Mouse (Mus musculus) megakaryocyte, embryonic 14.5 days (primary cell): ENCODE results near the gene Pcsk6. TPM values are rescaled to one million over a fixed set of nuclear protein-coding genes. Genes with fewer than 3 reads are reported as not detected.

Experiments used
- H3K27me3 ChIP-seq: replicated peaks from 2 replicates; pipeline ENCODE3; 2012; ENCODE audit warnings: inconsistent platforms
- H3K36me3 ChIP-seq: replicated peaks from 2 replicates; pipeline ENCODE3; 2012; ENCODE audit warnings: low read length, inconsistent platforms, mixed read lengths
- H3K4me1 ChIP-seq: 2 replicates; pipeline ENCODE4 v1.6.1; 2012; ENCODE audit warnings: inconsistent platforms
- H3K4me3 ChIP-seq: replicated peaks from 2 replicates; pipeline ENCODE3; 2012; ENCODE audit warnings: moderate library complexity, mild to moderate bottlenecking, inconsistent platforms
- H3K9me3 ChIP-seq: 2 replicates; pipeline ENCODE4 v1.6.1; 2012; ENCODE audit warnings: inconsistent platforms
- FLI1 ChIP-seq: IDR thresholded peaks from 2 replicates; pipeline ENCODE4 v1.6.1; 2012; ENCODE audit warnings: low read length, inconsistent platforms, mixed read lengths
- GATA1 ChIP-seq: IDR thresholded peaks from 3 replicates; pipeline ENCODE4 v1.6.1; 2012; ENCODE audit warnings: mixed read lengths, low read length, inconsistent platforms, borderline replicate concordance
- polyA plus RNA-seq: library from polyadenylated mRNA; stranded (reverse); fragments of >175 nt; gene quantifications from 2 replicates; pipeline ENCODE4 v1.2.3, GENCODE M21; 2012; ENCODE audit warnings: low replicate concordance; ENCODE audit not compliant: insufficient read depth

Gene Pcsk6
- polyA plus RNA-seq, 1 experiment: not detected

DNA sequence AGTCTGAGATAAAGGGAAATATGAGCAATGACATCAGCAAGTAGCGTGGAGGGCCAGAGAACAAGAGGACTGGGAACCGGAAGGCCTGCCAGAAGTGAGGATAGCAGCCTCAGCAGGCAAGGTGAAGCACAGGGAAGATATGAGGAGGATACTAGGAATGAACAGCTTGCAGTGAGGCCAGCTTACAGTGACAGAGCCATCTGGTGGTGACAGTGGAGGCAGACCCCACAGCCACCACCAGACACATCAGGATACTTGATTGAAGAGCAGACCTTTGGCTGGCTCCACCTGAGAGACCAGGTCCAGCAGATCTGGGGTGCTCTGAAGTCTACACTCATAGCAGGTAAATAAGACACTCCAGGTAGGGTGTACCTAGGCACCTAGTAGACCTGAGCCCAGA is 166.2 kb downstream of the Pcsk6 start:
- H3K9me3 ChIP-seq: peaks cover 9% of the 10 kb centered on the region
- no peak overlapping the region for H3K4me3 ChIP-seq
- H3K27me3 ChIP-seq: peaks cover 18% of the 10 kb centered on the region
- no peaks in the 10 kb centered on the region for H3K4me1 ChIP-seq
- no peak for TF ChIP-seq GATA1
- TF ChIP-seq FLI1: no peak
- no peaks in the 10 kb centered on the region for H3K36me3 ChIP-seq

DNA sequence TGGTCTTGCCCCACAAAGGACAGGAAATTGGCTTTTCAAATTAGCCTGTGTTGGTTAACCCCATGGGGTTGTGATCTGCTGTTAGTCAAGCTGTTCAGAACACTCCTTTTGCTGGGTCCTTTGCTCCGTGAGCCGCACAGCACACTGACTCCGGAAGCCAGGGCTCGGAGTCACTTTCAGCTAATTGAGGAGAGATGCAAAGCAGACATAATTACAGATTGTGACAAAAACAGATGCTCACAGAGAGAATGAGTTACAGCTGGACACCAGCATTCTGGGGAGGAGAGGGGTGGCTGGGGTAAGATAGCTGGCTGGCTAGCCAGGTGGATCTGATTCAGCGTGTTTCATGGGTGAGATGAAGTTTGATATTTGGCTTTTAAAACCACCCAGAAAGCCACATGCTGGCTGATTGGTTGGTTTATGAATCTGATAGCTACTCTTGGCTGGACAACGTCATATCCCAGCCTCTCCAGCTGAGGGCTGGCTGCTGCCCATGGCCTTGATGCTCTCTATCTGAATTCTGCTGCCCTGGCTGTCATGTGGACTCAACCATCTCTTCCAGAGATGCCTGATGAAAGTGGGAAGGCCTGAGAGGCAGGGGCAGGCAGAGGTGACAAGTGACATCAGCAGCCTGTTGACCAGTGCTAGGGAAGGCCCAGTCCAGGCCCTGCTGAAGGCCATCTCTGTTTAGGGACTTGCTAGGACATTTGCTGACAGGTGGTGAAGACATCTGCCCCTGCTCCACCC is 167.4 kb downstream of the Pcsk6 start:
- Histone ChIP-seq H3K36me3 (no peaks in the 10 kb centered on the region), H3K4me1 (no peaks in the 10 kb centered on the region), H3K4me3 (peak overlapping the region; percentile 0), H3K27me3 (peaks cover 26% of the 10 kb centered on the region), H3K9me3 (peaks cover 9% of the 10 kb centered on the region)
- TF ChIP-seq FLI1 (no peak), GATA1 (no peak)

- TF ChIP-seq FLI1: no peak
- no peak for TF ChIP-seq GATA1
- Histone ChIP-seq H3K4me1 (no peaks in the 10 kb centered on the region), H3K4me3 (no peak overlapping the region), H3K9me3 (no peaks in the 10 kb centered on the region), H3K27me3 (peaks cover 64% of the 10 kb centered on the region), H3K36me3 (no peaks in the 10 kb centered on the region)
These were observed 175.3 kb downstream of the Pcsk6 start for GRCm38 (mm10) chr7:66036809-66037208.

DNA sequence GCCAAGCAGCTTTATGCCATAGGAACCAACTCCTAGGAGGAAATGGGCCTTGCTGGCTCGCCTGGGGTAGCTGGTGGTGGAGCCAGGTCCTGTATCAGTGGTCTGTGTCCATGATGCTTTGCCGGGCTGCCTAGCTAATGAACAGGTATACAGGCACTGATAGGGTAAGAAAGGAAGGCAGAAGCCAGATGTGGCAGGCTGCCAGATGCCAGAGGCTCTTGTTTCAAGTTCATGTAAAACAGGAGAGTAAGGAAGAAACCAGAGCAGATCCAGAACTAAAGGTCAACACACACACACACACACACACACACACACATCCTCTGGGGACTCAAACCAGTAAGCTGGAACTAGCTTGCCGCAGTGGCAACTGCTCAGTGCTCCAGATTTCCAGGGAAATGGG is 176.7 kb downstream of the Pcsk6 start:
- peaks cover 69% of the 10 kb centered on the region for H3K27me3 ChIP-seq

GRCm38 (mm10) chr7:66038730-66039129 is 177.2 kb downstream of the Pcsk6 start:
- TF ChIP-seq FLI1 (no peak), GATA1 (no peak)
- Histone ChIP-seq H3K27me3 (peaks cover 67% of the 10 kb centered on the region), H3K4me1 (no peaks in the 10 kb centered on the region; the same call in 1 of the 2 replicates), H3K36me3 (no peaks in the 10 kb centered on the region), H3K9me3 (no peaks in the 10 kb centered on the region), H3K4me3 (no peak overlapping the region)

More for the DNA sequence above, 176.7 kb downstream of the Pcsk6 start:
- Histone ChIP-seq H3K9me3 (no peaks in the 10 kb centered on the region), H3K36me3 (no peaks in the 10 kb centered on the region), H3K4me3 (no peak overlapping the region), H3K4me1 (no peaks in the 10 kb centered on the region)
- TF ChIP-seq FLI1 (no peak), GATA1 (no peak)

DNA sequence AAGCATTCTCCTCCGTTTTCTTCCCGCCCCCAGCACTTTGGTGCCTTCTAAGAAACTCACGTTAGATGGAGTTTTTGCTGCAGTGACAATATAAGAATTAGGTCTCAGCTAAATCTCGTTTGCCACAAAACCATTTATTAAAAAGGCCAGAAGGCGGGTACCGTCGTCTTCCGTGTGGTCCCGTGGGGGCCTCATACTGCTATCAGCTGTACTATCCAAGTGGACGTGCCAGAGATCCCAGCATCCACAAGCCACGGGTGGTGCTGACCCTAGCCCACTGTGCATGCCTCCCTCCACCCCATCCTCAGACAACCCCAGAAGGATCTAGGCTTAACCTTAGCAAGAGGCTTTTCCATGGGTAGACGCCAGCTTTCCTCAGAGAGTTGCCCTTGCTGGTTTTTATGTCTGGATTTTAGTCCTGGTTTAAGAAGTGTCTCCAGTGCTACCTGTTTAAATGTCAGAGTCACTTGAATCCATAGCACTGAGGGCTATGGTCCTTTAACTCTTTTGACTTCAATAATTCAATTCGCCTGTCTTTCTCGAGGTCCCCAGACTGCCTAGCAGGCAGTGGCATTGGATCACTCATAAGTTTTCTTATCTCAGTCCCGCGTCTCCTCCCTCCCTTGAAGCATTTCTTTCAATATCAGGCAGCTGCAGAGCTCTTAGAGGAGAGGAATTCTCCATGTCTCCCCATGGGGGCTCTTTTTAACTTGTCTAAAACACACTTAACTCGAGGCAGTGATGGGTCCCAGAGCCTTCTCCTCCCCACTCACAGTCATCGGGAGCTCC is 178.7 kb downstream of the Pcsk6 start:
- Histone ChIP-seq H3K27me3 (peaks cover 66% of the 10 kb centered on the region), H3K4me1 (peaks cover 4% of the 10 kb centered on the region; the same call in 1 of the 2 replicates), H3K9me3 (no peaks in the 10 kb centered on the region), H3K4me3 (no peak overlapping the region), H3K36me3 (no peaks in the 10 kb centered on the region)
- TF ChIP-seq GATA1: no peak
- no peak for TF ChIP-seq FLI1

DNA sequence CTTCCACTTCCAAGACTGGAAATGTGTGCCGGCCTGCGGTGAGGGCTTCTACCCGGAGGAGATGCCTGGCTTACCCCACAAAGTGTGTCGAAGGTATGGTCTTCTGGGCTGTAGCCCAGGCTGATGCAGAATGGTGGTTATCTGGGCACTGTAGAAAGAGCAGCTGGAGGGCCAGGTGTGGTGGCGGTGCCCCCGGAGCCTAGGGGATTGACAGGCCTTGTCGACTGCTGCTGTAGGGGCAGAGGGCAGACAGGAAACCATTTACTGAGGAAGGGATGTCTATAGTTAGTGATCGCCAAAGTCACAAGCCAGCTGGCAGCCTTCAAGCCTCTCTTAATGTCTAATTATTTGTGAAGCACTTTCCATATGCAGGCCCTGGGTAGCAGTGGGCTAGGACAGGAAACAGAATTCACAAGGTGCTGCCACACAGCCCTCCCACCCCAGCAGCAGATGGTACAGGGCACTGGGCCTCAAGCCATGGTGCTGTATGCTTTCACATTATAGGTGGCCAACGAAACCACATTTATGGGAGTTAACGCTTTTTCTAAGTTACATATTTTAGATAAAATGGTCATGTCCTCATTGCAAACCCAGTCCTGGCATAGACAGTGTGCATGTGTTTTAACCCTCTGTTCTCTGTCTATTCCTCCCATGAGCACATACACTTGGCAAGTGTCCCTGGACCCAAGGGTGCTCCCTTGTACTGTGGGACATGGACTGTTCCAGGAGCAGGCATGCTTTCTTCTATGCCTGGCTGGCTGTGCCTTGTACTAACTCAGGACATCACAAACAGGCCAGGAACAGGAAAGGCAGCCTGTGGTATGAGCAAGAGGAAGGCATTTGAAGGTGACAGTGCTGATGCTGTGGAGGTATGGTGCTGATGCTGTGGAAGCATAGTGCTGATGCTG is 182.3 kb downstream of the Pcsk6 start, which contains the start of gene Gm45213:
Gm45213 (plus strand) TSS at position 51 of the 908 bp plus-strand sequence.
- Histone ChIP-seq H3K9me3 (no peaks in the 10 kb centered on the region), H3K4me3 (peak within 1 kb of the TSS; percentile 30), H3K27me3 (peaks cover 70% of the 10 kb centered on the region), H3K36me3 (no peaks in the 10 kb centered on the region), H3K4me1 (peaks cover 12% of the 10 kb centered on the region; the same call in 1 of the 2 replicates)
- no peak for TF ChIP-seq GATA1
- TF ChIP-seq FLI1: no peak

DNA sequence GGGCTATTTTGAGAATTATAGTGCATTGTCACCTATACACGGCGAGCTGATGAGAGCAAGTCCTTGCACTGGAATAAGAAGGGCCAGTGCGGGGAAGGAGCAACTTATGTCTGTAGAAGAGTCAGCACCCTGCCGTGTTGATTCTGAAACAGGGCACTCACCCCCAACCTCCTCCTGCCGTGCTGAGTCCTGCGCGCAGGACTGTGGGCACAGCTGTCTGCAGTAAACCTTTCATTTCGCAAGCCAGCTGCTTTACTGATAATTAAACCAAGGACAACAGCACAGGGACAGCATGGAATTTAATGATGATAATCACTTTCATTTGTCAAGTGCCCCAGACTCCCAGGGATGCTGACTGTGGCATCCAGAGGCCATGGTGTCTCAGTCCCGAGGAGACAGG is 183.1 kb downstream of the Pcsk6 start:
- no peaks in the 10 kb centered on the region for H3K9me3 ChIP-seq
- peaks cover 75% of the 10 kb centered on the region for H3K27me3 ChIP-seq
- peaks cover 12% of the 10 kb centered on the region; the same call in 1 of the 2 replicates for H3K4me1 ChIP-seq
- TF ChIP-seq GATA1 (no peak), FLI1 (no peak)
- no peak overlapping the region for H3K4me3 ChIP-seq
- H3K36me3 ChIP-seq: no peaks in the 10 kb centered on the region
